Comparison of ENCODE assay signal across 8 mouse cellular contexts in genomic region chr11:6267320-6268254, GRCm38 (mm10). TPM values are rescaled to one million over a fixed set of nuclear protein-coding genes. Genes with fewer than 3 reads are reported as not detected.
DNase-seq lines count a peak whose midpoint lies in the region; ATAC-seq lines count a peak whose summit lies in the region.

Gene Ddx56, minus strand, starts transcription at chr11:6267772.

- peak within 1 kb of the TSS; percentile 94 for H3K4me2 ChIP-seq in hindbrain, embryonic 14.5 days (replicated peaks)

- WGBS in hindbrain, embryonic 14.5 days, result 2% methylated on average over 50 of the region's 50 CpGs

- H3K9ac ChIP-seq in hindbrain, embryonic 14.5 days, result peak within 1 kb of the TSS; percentile 84

- no peaks in the 10 kb centered on the region for H3K27me3 ChIP-seq in hindbrain, embryonic 14.5 days (ENCODE audit: control insufficient read depth, insufficient read depth, low read length)

- peaks cover 72% of the 10 kb centered on the region for H3K36me3 ChIP-seq in hindbrain, embryonic 14.5 days (replicated peaks; ENCODE audit: control insufficient read depth, insufficient read depth)

- peak; percentile 99 for DNase-seq in R1 (ENCODE audit: low read depth, low spot score)
- peak; percentile 91 to 93 for DNase-seq in cerebellum, postnatal 25 days
- peak; percentile 82 to 86 for DNase-seq in frontal cortex, postnatal 25 days (ENCODE audit: low spot score in 2 of 2)
- DNase-seq in hindbrain, embryonic 14.5 days (ENCODE audit: low spot score), result peak; percentile 95
- peak; percentile 89 for DNase-seq in layer of hippocampus, postnatal 36 days
- DNase-seq in lung, postnatal 36 days, result peak; percentile 98
- DNase-seq in retina, postnatal 1 day, result peak; percentile 98
- peak; percentile 83 to 88 for DNase-seq in urinary bladder, adult 18-20 months (ENCODE audit: low spot score in 2 of 2)

- peak within 1 kb of the TSS; percentile 92 for H3K4me3 ChIP-seq in hindbrain, embryonic 14.5 days (replicated peaks; ENCODE audit: low read length)

- peak within 1 kb of the TSS; percentile 95 for H3K27ac ChIP-seq in hindbrain, embryonic 14.5 days

- peaks cover 14% of the 10 kb centered on the region for H3K4me1 ChIP-seq in hindbrain, embryonic 14.5 days (replicated peaks; ENCODE audit: control insufficient read depth, insufficient read depth, low read length)

- peak; percentile 96 for ATAC-seq in hindbrain, embryonic 14.5 days (ENCODE audit: low FRiP score)

- no peaks in the 10 kb centered on the region for H3K9me3 ChIP-seq in hindbrain, embryonic 14.5 days (ENCODE audit: control insufficient read depth, low read length)

RNA-seq across cellular contexts. Expression of gene Ddx56, which starts in this region (rescaled TPM):
- polyA plus RNA-seq in hindbrain, embryonic 14.5 days (2014; fragmentation: Nextera tagmentation; extraction: Ambion mirVana), result 68.1 and 69.9 TPM in 2 replicates
- 10 to 100 TPM; 43.1 to 44.5 TPM for total RNA-seq in layer of hippocampus, postnatal 36 days (2021)

Comparison
In these comparisons a context has a peak if more than half of its experiments do, and no peak if none do; other contexts are left out.
1. Peak in every context shown above with its lines: DNase-seq, ATAC-seq, H3K4me3 ChIP-seq and H3K27ac ChIP-seq.